Mouse (Mus musculus) megakaryocyte, embryonic 14.5 days (primary cell): ENCODE results near the gene Neurog2. TPM values are rescaled to one million over a fixed set of nuclear protein-coding genes. Genes with fewer than 3 reads are reported as not detected.
A peak's percentile ranks its signal among the peaks of the same experiment; 100 is the strongest.

ENCODE experiments used
- H3K27me3 ChIP-seq: replicated peaks from 2 replicates; pipeline ENCODE3; 2012; ENCODE audit warnings: inconsistent platforms
- H3K36me3 ChIP-seq: replicated peaks from 2 replicates; pipeline ENCODE3; 2012; ENCODE audit warnings: low read length, inconsistent platforms, mixed read lengths
- H3K4me1 ChIP-seq: 2 replicates; pipeline ENCODE4 v1.6.1; 2012; ENCODE audit warnings: inconsistent platforms
- H3K4me3 ChIP-seq: replicated peaks from 2 replicates; pipeline ENCODE3; 2012; ENCODE audit warnings: moderate library complexity, mild to moderate bottlenecking, inconsistent platforms
- H3K9me3 ChIP-seq: 2 replicates; pipeline ENCODE4 v1.6.1; 2012; ENCODE audit warnings: inconsistent platforms
- FLI1 ChIP-seq: IDR thresholded peaks from 2 replicates; pipeline ENCODE4 v1.6.1; 2012; ENCODE audit warnings: low read length, inconsistent platforms, mixed read lengths
- GATA1 ChIP-seq: IDR thresholded peaks from 3 replicates; pipeline ENCODE4 v1.6.1; 2012; ENCODE audit warnings: mixed read lengths, low read length, inconsistent platforms, borderline replicate concordance
- polyA plus RNA-seq: library from polyadenylated mRNA; stranded (reverse); fragments of >175 nt; gene quantifications from 2 replicates; pipeline ENCODE4 v1.2.3, GENCODE M21; 2012; ENCODE audit warnings: low replicate concordance; ENCODE audit not compliant: insufficient read depth

Gene Neurog2
- polyA plus RNA-seq, 1 experiment, result not detected

- Histone ChIP-seq H3K27me3 (peaks cover 96% of the 10 kb centered on the region), H3K4me3 (no peak overlapping the region), H3K36me3 (no peaks in the 10 kb centered on the region), H3K9me3 (no peaks in the 10 kb centered on the region), H3K4me1 (peaks cover 80% of the 10 kb centered on the region)
- TF ChIP-seq GATA1 (no peak), FLI1 (no peak)
These were observed 2.7 kb upstream of the Neurog2 start for GRCm38 (mm10) chr3:127630190-127630589.

- peaks cover 95% of the 10 kb centered on the region for H3K27me3 ChIP-seq
- no peaks in the 10 kb centered on the region for H3K9me3 ChIP-seq
- peaks cover 73% of the 10 kb centered on the region for H3K4me1 ChIP-seq
- H3K4me3 ChIP-seq, result peak overlapping the region; percentile 16
- no peaks in the 10 kb centered on the region for H3K36me3 ChIP-seq
- no peak for TF ChIP-seq FLI1
- no peak for TF ChIP-seq GATA1
These were observed 2.1 kb upstream of the Neurog2 start for GRCm38 (mm10) chr3:127630735-127631372.

GRCm38 (mm10) chr3:127631582-127631981, 1.4 kb upstream of the Neurog2 start:
- H3K27me3 ChIP-seq, result peaks cover 93% of the 10 kb centered on the region
- peak overlapping the region; percentile 73 for H3K4me3 ChIP-seq
- H3K36me3 ChIP-seq, result no peaks in the 10 kb centered on the region
- TF ChIP-seq GATA1, result no peak
- TF ChIP-seq FLI1, result no peak
- no peaks in the 10 kb centered on the region for H3K9me3 ChIP-seq
- H3K4me1 ChIP-seq, result peaks cover 67% of the 10 kb centered on the region

- H3K4me1 ChIP-seq, result peaks cover 60% of the 10 kb centered on the region
- no peaks in the 10 kb centered on the region for H3K9me3 ChIP-seq
- H3K27me3 ChIP-seq, result peaks cover 92% of the 10 kb centered on the region
- H3K4me3 ChIP-seq, result peak overlapping the region; percentile 93
- TF ChIP-seq GATA1 (no peak), FLI1 (no peak)
- no peaks in the 10 kb centered on the region for H3K36me3 ChIP-seq
These were observed 404 bp upstream of the Neurog2 start for GRCm38 (mm10) chr3:127632531-127632930.

- TF ChIP-seq GATA1 (no peak), FLI1 (no peak)
- Histone ChIP-seq H3K4me3 (peak overlapping the region; percentile 93), H3K9me3 (no peaks in the 10 kb centered on the region), H3K36me3 (no peaks in the 10 kb centered on the region), H3K4me1 (peaks cover 45% of the 10 kb centered on the region), H3K27me3 (peaks cover 94% of the 10 kb centered on the region)
These were observed 1.4 kb downstream of the Neurog2 start for GRCm38 (mm10) chr3:127634101-127634983.

GRCm38 (mm10) chr3:127634984-127635349, 2.0 kb downstream of the Neurog2 start:
- Histone ChIP-seq H3K4me3 (no peak overlapping the region), H3K9me3 (no peaks in the 10 kb centered on the region), H3K27me3 (peaks cover 94% of the 10 kb centered on the region), H3K36me3 (no peaks in the 10 kb centered on the region), H3K4me1 (peaks cover 51% of the 10 kb centered on the region)
- TF ChIP-seq GATA1, result no peak
- TF ChIP-seq FLI1, result no peak

- H3K4me3 ChIP-seq, result peak overlapping the region; percentile 69
- H3K36me3 ChIP-seq, result no peaks in the 10 kb centered on the region
- H3K27me3 ChIP-seq, result peaks cover 87% of the 10 kb centered on the region
- H3K4me1 ChIP-seq, result peaks cover 8% of the 10 kb centered on the region; the same call in 1 of the 2 replicates
- TF ChIP-seq GATA1 (no peak), FLI1 (no peak)
- H3K9me3 ChIP-seq, result no peaks in the 10 kb centered on the region
These were observed 7.2 kb downstream of the Neurog2 start for GRCm38 (mm10) chr3:127639875-127640761.

GRCm38 (mm10) chr3:127640762-127641700, 8.1 kb downstream of the Neurog2 start:
- TF ChIP-seq FLI1 (no peak), GATA1 (no peak)
- no peak overlapping the region for H3K4me3 ChIP-seq
- no peaks in the 10 kb centered on the region for H3K9me3 ChIP-seq
- H3K4me1 ChIP-seq, result peaks cover 8% of the 10 kb centered on the region; the same call in 1 of the 2 replicates
- no peaks in the 10 kb centered on the region for H3K36me3 ChIP-seq
- H3K27me3 ChIP-seq, result peaks cover 86% of the 10 kb centered on the region
